Comparison of ENCODE assay signal across 22 mouse cellular contexts in the genomic region with DNA sequence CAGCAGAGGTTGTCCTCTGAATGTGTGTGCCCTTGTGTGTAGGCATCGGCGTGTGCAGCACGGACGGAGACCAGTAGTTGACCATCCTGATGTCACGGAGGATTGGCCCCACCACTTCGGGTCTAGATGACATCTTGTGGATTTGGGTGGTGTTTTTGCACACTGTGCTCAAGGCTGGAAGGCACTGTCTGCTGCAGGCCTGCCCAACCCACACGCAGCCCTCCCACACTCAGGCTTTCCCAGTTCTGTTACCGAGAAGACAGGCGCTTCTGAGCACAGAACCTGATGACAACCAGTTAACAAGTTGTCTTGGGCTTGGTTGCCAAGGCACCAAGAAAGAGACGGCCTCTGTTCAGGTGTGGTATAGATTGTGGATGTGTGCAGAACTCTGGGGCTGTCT.
DNase-seq lines count a peak whose midpoint lies in the region; ATAC-seq and TF ChIP-seq lines count a peak whose summit lies in the region.
"Had no signal": no experiment of that assay in that cellular context is flagged by ENCODE, and none has a peak within 500 bp of the region (broad histone marks: within the 10 kb centered on the region; RNA-seq: fewer than 3 reads in every experiment).

No protein-coding gene starts in this region.

- no peak overlapping the region for H3K4me2 ChIP-seq in hindbrain, embryonic 12.5 days (replicated peaks)
- H3K4me2 ChIP-seq: heart, embryonic 13.5 days; liver, embryonic 11.5 days; lung, embryonic 14.5 days; midbrain, embryonic 13.5 days had no signal

- 92% methylated on average over 10 of the region's 10 CpGs for WGBS in hindbrain, embryonic 12.5 days

- DNase-seq in frontal cortex, postnatal 14 days (ENCODE audit: low spot score in 2 of 2) = peak; percentile 51 to 68
- peak; percentile 66 to 75 for DNase-seq in left cerebral cortex, adult 2 months (ENCODE audit: extremely low spot score in 1 of 2, low spot score in 2 of 2)
- peak; percentile 44 for DNase-seq in right cerebral cortex, postnatal 14 days
- DNase-seq in retina, embryonic 14.5 days (ENCODE audit: low spot score) = no peak
- DNase-seq: adrenal gland, postnatal 36 days; cerebellum, adult 8-10 months; heart, adult 11 months; heart, postnatal 4 days; kidney, adult 11 months; lung, embryonic 14.5 days had no signal

- H3K36me3 ChIP-seq in hindbrain, embryonic 12.5 days = no peaks in the 10 kb centered on the region
- H3K36me3 ChIP-seq: forebrain, embryonic 10.5 days; heart, embryonic 13.5 days; limb, embryonic 10.5 days; midbrain, embryonic 13.5 days had no signal

- H3K4me3 ChIP-seq in left cerebral cortex, adult 2 months = no peak overlapping the region
- H3K4me3 ChIP-seq in hindbrain, embryonic 12.5 days = no peak overlapping the region
- H3K4me3 ChIP-seq: forebrain, embryonic 10.5 days; heart, embryonic 13.5 days; limb, embryonic 10.5 days; midbrain, embryonic 13.5 days; myocyte had no signal

- TF ChIP-seq CTCF in left cerebral cortex, adult 2 months (IDR thresholded peaks at IDR 0.05) = no peak

- H3K27ac ChIP-seq in left cerebral cortex, adult 2 months = peak overlapping the region; percentile 69
- no peak overlapping the region for H3K27ac ChIP-seq in hindbrain, embryonic 12.5 days
- H3K27ac ChIP-seq: forebrain, embryonic 10.5 days; heart, embryonic 13.5 days; hindbrain, postnatal 0 days; kidney, postnatal 0 days; limb, embryonic 10.5 days; macrophage; midbrain, embryonic 13.5 days had no signal

- intact Hi-C loops in left cerebral cortex, adult 2 months (cut with DNase I) = loop anchor here (2.0 kb wide), 1 partner anchor 18 kb away; no protein-coding TSS in a partner anchor

- no peaks in the 10 kb centered on the region for H3K4me1 ChIP-seq in hindbrain, embryonic 12.5 days

- no peaks in the 10 kb centered on the region for H3K27me3 ChIP-seq in hindbrain, embryonic 12.5 days

- H3K9me3 ChIP-seq in hindbrain, embryonic 12.5 days (replicated peaks) = no peaks in the 10 kb centered on the region
- H3K9me3 ChIP-seq: forebrain, embryonic 10.5 days; heart, embryonic 13.5 days; limb, embryonic 10.5 days; midbrain, embryonic 13.5 days had no signal

- no peak overlapping the region for H3K9ac ChIP-seq in hindbrain, embryonic 12.5 days
- H3K9ac ChIP-seq: heart, embryonic 13.5 days; lung, embryonic 14.5 days; midbrain, embryonic 13.5 days had no signal

- peak; percentile 86 for ATAC-seq in frontal cortex, adult (ENCODE audit: low TSS enrichment)
- ATAC-seq in hindbrain, embryonic 12.5 days (ENCODE audit: low FRiP score) = no peak
- ATAC-seq in erythroblast, adult 5-6 weeks (replicated peaks; ENCODE audit: low FRiP score, poor library complexity, severe bottlenecking) = no peak
- ATAC-seq: hindbrain, postnatal 0 days; midbrain, embryonic 13.5 days had no signal
